Mouse (Mus musculus): ENCODE measurements around the gene B130006D01Rik.
A peak's percentile ranks its signal among the peaks of the same experiment; 100 is the strongest.
"Not testable (repeated sequence)": the region's sequence is repeated elsewhere in the genome, so short reads cannot be mapped to it uniquely, and the experiment has no call there.

Gene B130006D01Rik

GRCm38 (mm10) chr11:95713811-95714241 lies 9.6 kb upstream of the B130006D01Rik start:
- DNase-seq = peak; percentile 25

- no peak for DNase-seq
Observed at GRCm38 (mm10) chr11:95714411-95714810, 9.0 kb upstream of the B130006D01Rik start.

- DNase-seq = no peak
Observed at GRCm38 (mm10) chr11:95716136-95716535, 7.3 kb upstream of the B130006D01Rik start.

- no peak for DNase-seq
Observed at GRCm38 (mm10) chr11:95719356-95719755, 4.0 kb upstream of the B130006D01Rik start.

- DNase-seq = no peak
Observed at GRCm38 (mm10) chr11:95724466-95724865, 1.1 kb downstream of the B130006D01Rik start.

GRCm38 (mm10) chr11:95726156-95726555 lies 2.8 kb downstream of the B130006D01Rik start:
- DNase-seq = no peak

- DNase-seq = no peak
Observed at GRCm38 (mm10) chr11:95727947-95728346, 4.6 kb downstream of the B130006D01Rik start.

GRCm38 (mm10) chr11:95728916-95729907 lies 5.8 kb downstream of the B130006D01Rik start:
- no peak for DNase-seq

- no peak for DNase-seq
Observed at GRCm38 (mm10) chr11:95734485-95734884, 11.1 kb downstream of the B130006D01Rik start.

- peak; percentile 63 for DNase-seq
Observed at GRCm38 (mm10) chr11:95737811-95738210, 14.4 kb downstream of the B130006D01Rik start.

- DNase-seq = no peak
Observed at GRCm38 (mm10) chr11:95744521-95744920, 21.1 kb downstream of the B130006D01Rik start.

- no peak for DNase-seq
Observed at GRCm38 (mm10) chr11:95746821-95747220, 23.4 kb downstream of the B130006D01Rik start.

- DNase-seq = no peak
Observed at GRCm38 (mm10) chr11:95748331-95748730, 24.9 kb downstream of the B130006D01Rik start.

- DNase-seq = no peak
Observed at GRCm38 (mm10) chr11:95749619-95750018, 26.2 kb downstream of the B130006D01Rik start.

- DNase-seq = peak; percentile 92
Observed at GRCm38 (mm10) chr11:95750995-95751394, 27.6 kb downstream of the B130006D01Rik start.

- DNase-seq = not testable (repeated sequence)
Observed at GRCm38 (mm10) chr11:95755137-95755536, 31.8 kb downstream of the B130006D01Rik start.

GRCm38 (mm10) chr11:95760521-95760920 lies 37.1 kb downstream of the B130006D01Rik start:
- no peak for DNase-seq

- DNase-seq = no peak
Observed at GRCm38 (mm10) chr11:95762996-95763395, 39.6 kb downstream of the B130006D01Rik start.

GRCm38 (mm10) chr11:95764806-95765205 lies 41.4 kb downstream of the B130006D01Rik start:
- DNase-seq = no peak

GRCm38 (mm10) chr11:95765334-95765733 lies 41.9 kb downstream of the B130006D01Rik start:
- no peak for DNase-seq

GRCm38 (mm10) chr11:95768244-95768643 lies 44.9 kb downstream of the B130006D01Rik start:
- DNase-seq = no peak

GRCm38 (mm10) chr11:95769208-95769607 lies 45.8 kb downstream of the B130006D01Rik start:
- no peak for DNase-seq

GRCm38 (mm10) chr11:95770720-95771364 lies 47.5 kb downstream of the B130006D01Rik start:
- peak; percentile 60 for DNase-seq

GRCm38 (mm10) chr11:95771665-95772064 lies 48.3 kb downstream of the B130006D01Rik start:
- DNase-seq = no peak
